Mouse (Mus musculus) heart, adult 2 months (tissue): ENCODE measurements around the gene Serpinf1.

Experiments
- CTCF ChIP-seq: fragments of 200-600 bp; IDR thresholded peaks from 2 replicates; pipeline ENCODE4 v1.8.1; 2022; ENCODE audit warnings: antibody characterized with exemption, mild to moderate bottlenecking, moderate library complexity
- EP300 ChIP-seq: fragments of 200-500 bp; IDR thresholded peaks from 2 replicates; pipeline ENCODE4 v1.6.1; 2011; ENCODE audit warnings: low read depth, low read length, control low read depth; ENCODE audit not compliant: insufficient read depth
- POLR2A ChIP-seq: fragments of 200-500 bp; IDR thresholded peaks from 2 replicates; pipeline ENCODE4 v1.6.1; 2011; ENCODE audit warnings: mild to moderate bottlenecking, low read depth, low read length, control low read depth; ENCODE audit not compliant: insufficient read depth

- no peak for TF ChIP-seq CTCF
- no peak for TF ChIP-seq POLR2A
- TF ChIP-seq EP300, result no peak
These were observed 1.0 kb downstream of the Serpinf1 start for GRCm38 (mm10) chr11:75421375-75422012.
